Mouse (Mus musculus) gastrocnemius, adult 18-20 months (tissue): ENCODE results near the gene Tiam1. TPM values are rescaled to one million over a fixed set of nuclear protein-coding genes. Genes with fewer than 3 reads are reported as not detected.

Experiments
- total RNA-seq, 2 experiments: library from RNA; stranded (reverse); gene quantifications; 2 replicates each; pipeline ENCODE4 v1.2.3; 2021

Gene Tiam1
- total RNA-seq, 2 experiments from 2014 or later = 4.2 to 10.0 TPM

Other genes starting within 250 kb of the Tiam1 start
- 100 to 1,000 TPM; 292 to 307 TPM for gene Sod1, start 77.0 kb upstream of the Tiam1 start, total RNA-seq
- gene Scaf4, start 140.7 kb upstream of the Tiam1 start, total RNA-seq = 10 to 100 TPM; 15.5 to 17.4 TPM
- gene Hunk, start 242.2 kb upstream of the Tiam1 start, total RNA-seq = under 1 TPM; 0.17 to 0.32 TPM